Mouse (Mus musculus) spleen, adult 12 weeks (tissue): Measurements from ENCODE around the gene F3.

Experiments
- DNase-seq: peaks from one replicate; pipeline ENCODE4 v3.0.0; 2022; ENCODE audit warnings: low spot score

The F3 gene

GRCm38 (mm10) chr3:121722971-121723844, at the start of gene F3:
F3 (plus strand) TSS chr3:121723537.
- DNase-seq, result no peak

GRCm38 (mm10) chr3:121678935-121679334, 44.4 kb upstream of the F3 start:
- DNase-seq, result no peak

- no peak for DNase-seq
These were observed 43.9 kb upstream of the F3 start for GRCm38 (mm10) chr3:121679443-121679842.

- DNase-seq, result no peak
These were observed 43.1 kb upstream of the F3 start for GRCm38 (mm10) chr3:121680187-121680586.

- no peak for DNase-seq
These were observed 40.6 kb upstream of the F3 start for GRCm38 (mm10) chr3:121682439-121683411.

GRCm38 (mm10) chr3:121684552-121684951, 38.8 kb upstream of the F3 start:
- no peak for DNase-seq

- no peak for DNase-seq
These were observed 38.4 kb upstream of the F3 start for GRCm38 (mm10) chr3:121684963-121685362.

GRCm38 (mm10) chr3:121685985-121686384, 37.4 kb upstream of the F3 start:
- DNase-seq, result no peak

GRCm38 (mm10) chr3:121686408-121686911, 36.9 kb upstream of the F3 start:
- no peak for DNase-seq

- no peak for DNase-seq
These were observed 35.6 kb upstream of the F3 start for GRCm38 (mm10) chr3:121687741-121688140.

GRCm38 (mm10) chr3:121689029-121689428, 34.3 kb upstream of the F3 start:
- no peak for DNase-seq

- DNase-seq, result no peak
These were observed 33.6 kb upstream of the F3 start for GRCm38 (mm10) chr3:121689697-121690096.

GRCm38 (mm10) chr3:121693001-121693730, 30.2 kb upstream of the F3 start:
- DNase-seq, result no peak

GRCm38 (mm10) chr3:121693746-121694145, 29.6 kb upstream of the F3 start:
- no peak for DNase-seq

- DNase-seq, result no peak
These were observed 26.2 kb upstream of the F3 start for GRCm38 (mm10) chr3:121697169-121697568.

- no peak for DNase-seq
These were observed 23.9 kb upstream of the F3 start for GRCm38 (mm10) chr3:121699401-121699800.

GRCm38 (mm10) chr3:121699849-121700248, 23.5 kb upstream of the F3 start:
- no peak for DNase-seq

- DNase-seq, result no peak
These were observed 22.9 kb upstream of the F3 start for GRCm38 (mm10) chr3:121700364-121700952.

GRCm38 (mm10) chr3:121703155-121703879, 20.0 kb upstream of the F3 start:
- no peak for DNase-seq

GRCm38 (mm10) chr3:121703880-121704243, 19.5 kb upstream of the F3 start:
- DNase-seq, result no peak

- DNase-seq, result no peak
These were observed 17.2 kb upstream of the F3 start for GRCm38 (mm10) chr3:121706087-121706486.
